Mouse (Mus musculus): ENCODE measurements around the gene C7. TPM values are rescaled to one million over a fixed set of nuclear protein-coding genes. Genes with fewer than 3 reads are reported as not detected.
"Not testable (repeated sequence)": the region's sequence is repeated elsewhere in the genome, so short reads cannot be mapped to it uniquely, and the experiment has no call there.

C7 gene
- polyA plus RNA-seq, 1 experiment from 2014 or later: 0.19 TPM

DNA sequence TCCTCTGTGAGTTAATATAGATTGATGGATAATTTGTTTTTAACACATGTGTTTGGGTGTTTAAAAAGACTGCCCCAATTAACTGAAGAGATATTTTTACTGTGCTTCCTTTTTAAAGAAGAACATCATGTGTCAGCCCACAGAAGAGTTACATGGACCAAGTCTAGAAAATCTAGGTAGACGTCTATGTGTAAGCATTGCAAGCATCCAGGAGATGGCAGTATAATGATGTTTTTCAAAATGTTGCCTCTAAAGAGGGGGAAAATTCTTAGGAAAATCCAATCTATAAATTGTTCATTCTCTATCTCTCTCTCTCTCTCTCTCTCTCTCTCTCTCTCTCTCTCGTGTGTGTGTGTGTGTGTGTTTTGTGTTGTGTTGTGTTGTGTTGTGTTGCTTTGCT is 22.6 kb upstream of the C7 start:
- H3K4me1 ChIP-seq: 0 out of 2 replicates have a peak, but pooled peaks cover 3% of the 10 kb centered on the region
- H3K4me2 ChIP-seq (replicated peaks): no peak overlapping the region
- H3K27ac ChIP-seq: no peak overlapping the region
- H3K27me3 ChIP-seq: no peaks in the 10 kb centered on the region
- no peaks in the 10 kb centered on the region for H3K36me3 ChIP-seq
- ATAC-seq (ENCODE audit: insufficient number of reproducible peaks, insufficient read depth, low FRiP score, low TSS enrichment): no peak
- H3K4me3 ChIP-seq: no peak overlapping the region
- no peak overlapping the region for H3K9ac ChIP-seq
- H3K9me3 ChIP-seq: no peaks in the 10 kb centered on the region
- WGBS: 9% methylated on average over 2 of the region's 2 CpGs

DNA sequence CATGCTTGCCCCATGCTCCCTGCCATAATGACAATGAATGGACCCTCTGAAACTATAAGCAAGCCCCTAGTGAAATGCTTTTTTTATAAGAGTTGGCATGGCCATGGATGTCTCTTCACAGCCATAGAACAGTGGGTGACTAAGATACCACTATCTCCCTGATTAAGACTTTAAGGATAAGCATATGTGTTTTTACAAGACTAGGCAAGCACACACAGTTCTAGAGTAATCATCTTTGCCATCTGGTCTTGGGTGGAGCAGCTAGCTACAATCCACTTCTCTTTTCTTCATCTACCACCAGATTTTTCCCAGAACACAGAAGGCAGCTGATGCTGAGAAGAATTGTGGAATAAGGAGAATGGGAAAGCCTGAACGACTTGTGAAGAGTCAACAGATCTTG is 17.7 kb upstream of the C7 start:
- no peak overlapping the region for H3K4me2 ChIP-seq (replicated peaks)
- no peak for ATAC-seq (ENCODE audit: insufficient number of reproducible peaks, insufficient read depth, low FRiP score, low TSS enrichment)
- H3K9ac ChIP-seq: no peak overlapping the region
- H3K27me3 ChIP-seq: no peaks in the 10 kb centered on the region
- no peaks in the 10 kb centered on the region for H3K4me1 ChIP-seq
- H3K36me3 ChIP-seq: no peaks in the 10 kb centered on the region
- H3K9me3 ChIP-seq: no peaks in the 10 kb centered on the region
- H3K27ac ChIP-seq: no peak overlapping the region
- WGBS: 79% methylated on average over 1 of the region's 1 CpGs
- no peak overlapping the region for H3K4me3 ChIP-seq

DNA sequence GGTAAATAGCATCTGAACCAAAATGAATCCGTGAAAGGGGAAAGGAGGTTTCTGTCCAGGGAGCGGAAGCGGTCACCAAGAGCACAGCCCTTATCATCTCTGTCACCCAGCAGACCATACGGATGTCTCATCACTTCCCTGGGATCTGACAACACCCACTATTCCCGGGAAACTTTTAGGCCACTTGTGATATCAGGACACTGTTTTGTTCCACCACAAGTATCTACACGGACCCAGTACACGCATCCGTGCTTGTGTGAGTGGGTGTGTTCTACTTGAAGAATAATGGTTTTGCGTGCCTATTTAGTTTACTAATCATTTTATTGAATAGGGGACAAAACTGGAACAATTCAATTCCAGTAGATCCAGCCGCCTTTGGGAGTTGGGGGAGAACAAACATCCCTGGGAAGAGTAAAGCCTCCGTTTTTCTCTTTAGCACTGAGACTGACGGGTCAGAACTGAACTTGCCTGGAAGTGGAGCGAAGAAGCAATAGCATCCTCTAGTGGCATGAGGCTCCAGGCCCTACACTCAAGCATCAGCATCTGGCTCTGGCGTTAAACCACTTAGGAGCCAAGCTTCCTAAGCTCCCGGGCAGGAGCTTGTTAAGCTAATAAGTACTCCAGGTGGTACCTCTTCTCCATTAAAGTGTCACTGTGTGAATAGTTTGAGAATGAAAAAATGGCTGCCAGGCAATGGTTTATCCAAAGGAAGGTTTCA is 5.4 kb upstream of the C7 start:
- H3K27me3 ChIP-seq: no peaks in the 10 kb centered on the region
- no peak overlapping the region for H3K9ac ChIP-seq
- no peak overlapping the region for H3K4me3 ChIP-seq
- H3K27ac ChIP-seq: no peak overlapping the region
- no peak overlapping the region for H3K4me2 ChIP-seq (replicated peaks)
- ATAC-seq (ENCODE audit: insufficient number of reproducible peaks, insufficient read depth, low FRiP score, low TSS enrichment): no peak
- 60% methylated on average over 15 of the region's 15 CpGs for WGBS
- no peaks in the 10 kb centered on the region for H3K36me3 ChIP-seq
- no peaks in the 10 kb centered on the region for H3K9me3 ChIP-seq
- H3K4me1 ChIP-seq: no peaks in the 10 kb centered on the region

DNA sequence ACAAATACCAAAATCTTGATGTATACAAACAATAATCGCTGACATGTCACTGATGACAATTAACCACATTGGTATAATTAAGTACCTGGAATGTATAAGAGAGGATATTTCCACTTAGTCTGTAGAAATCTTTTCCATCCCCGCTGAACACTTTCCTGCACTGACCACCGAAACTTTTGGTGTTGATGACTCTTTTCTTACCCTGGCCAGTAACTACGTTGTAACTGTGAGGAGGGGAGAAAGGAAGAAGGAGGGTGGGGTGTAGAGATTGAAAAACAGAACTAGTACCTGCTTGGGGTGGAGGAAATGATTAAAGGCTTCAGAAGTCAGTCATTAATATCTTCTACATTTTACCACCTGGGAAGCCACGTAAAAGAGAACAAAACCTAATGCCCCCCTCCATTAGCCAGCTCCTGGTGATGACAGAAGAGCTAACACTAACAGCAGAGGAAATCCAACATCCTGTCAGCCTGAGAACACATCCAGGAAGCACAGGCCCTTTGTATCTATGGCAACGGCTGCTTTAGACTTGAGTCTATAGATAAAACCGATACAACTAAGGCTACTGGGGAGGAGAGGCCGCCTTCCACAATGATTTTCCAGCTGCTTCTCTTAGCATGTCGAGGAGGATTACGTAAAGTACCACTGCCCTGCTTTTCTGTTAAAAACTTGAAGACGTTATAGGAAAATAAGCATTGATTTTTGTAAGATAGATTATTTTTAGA is 17.8 kb downstream of the C7 start:
- Histone ChIP-seq H3K9me3 (no peaks in the 10 kb centered on the region), H3K4me2 (replicated peaks) (no peak overlapping the region), H3K27me3 (no peaks in the 10 kb centered on the region), H3K9ac (no peak overlapping the region), H3K4me3 (no peak overlapping the region), H3K27ac (no peak overlapping the region), H3K4me1 (no peaks in the 10 kb centered on the region), H3K36me3 (no peaks in the 10 kb centered on the region)
- WGBS: 68% methylated on average over 11 of the region's 11 CpGs
- ATAC-seq (ENCODE audit: insufficient number of reproducible peaks, insufficient read depth, low FRiP score, low TSS enrichment): no peak

DNA sequence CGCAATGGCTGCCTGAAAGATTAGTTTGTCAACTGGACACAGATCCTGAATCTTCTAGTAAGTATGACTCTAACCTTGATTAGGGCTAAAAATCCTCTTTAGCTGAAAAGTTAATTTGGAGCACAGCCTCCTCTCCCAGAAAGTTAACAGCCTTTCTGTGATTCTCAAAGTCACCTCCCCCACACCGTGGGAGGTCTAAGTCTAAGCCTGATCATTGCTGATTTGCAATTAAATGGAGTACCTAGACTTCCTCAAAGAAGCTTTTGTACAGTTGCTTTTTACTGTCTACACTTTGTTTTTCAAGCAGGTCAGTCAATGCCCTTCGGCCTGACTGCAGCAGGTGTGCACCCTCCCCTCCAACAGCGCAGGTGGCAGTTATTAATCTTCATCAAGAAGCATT is 34.3 kb downstream of the C7 start:
- Histone ChIP-seq H3K27ac (no peak overlapping the region), H3K27me3 (no peaks in the 10 kb centered on the region), H3K9ac (no peak overlapping the region), H3K4me2 (replicated peaks) (no peak overlapping the region), H3K4me1 (no peaks in the 10 kb centered on the region), H3K36me3 (no peaks in the 10 kb centered on the region), H3K4me3 (no peak overlapping the region), H3K9me3 (no peaks in the 10 kb centered on the region)
- WGBS: 86% methylated on average over 4 of the region's 4 CpGs
- no peak for ATAC-seq (ENCODE audit: insufficient number of reproducible peaks, insufficient read depth, low FRiP score, low TSS enrichment)

DNA sequence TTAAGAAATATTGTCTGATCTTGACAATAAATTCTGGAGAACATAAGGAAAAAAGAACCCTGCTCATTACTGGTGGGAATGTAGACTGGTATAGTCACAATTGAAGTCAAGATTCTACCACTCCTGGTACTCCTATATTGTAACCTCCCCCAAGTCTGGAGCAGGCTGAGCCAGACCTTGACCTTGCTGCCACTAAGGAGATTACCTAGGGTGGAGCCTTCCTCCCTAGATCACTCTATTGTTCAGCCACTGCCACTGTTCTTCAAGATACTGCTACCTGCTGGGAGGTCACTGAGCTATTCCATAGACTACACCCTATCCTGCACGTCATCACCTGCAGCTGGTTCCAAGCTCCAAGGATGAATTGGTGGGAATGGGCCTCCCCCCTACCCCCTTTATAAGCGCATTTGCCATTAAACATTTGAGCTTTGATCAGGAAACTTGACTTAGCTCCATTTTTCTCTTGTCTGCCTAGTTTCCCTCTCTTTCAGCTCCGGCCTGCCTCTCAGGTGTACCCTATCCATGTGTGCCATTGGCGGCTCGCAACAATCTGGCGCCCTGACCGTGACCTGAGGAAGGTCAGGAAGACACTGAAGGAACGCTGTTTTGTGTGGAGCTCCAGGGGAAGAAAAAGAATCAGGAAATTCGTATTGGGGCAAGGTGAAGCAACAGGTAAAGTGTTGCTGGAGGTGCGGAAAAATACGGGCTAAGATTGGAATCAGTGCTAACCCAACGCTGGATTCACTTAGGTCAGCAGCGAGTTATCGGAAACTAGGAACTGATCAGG is 39.9 kb downstream of the C7 start:
- H3K27me3 ChIP-seq; ATAC-seq (ENCODE audit: insufficient number of reproducible peaks, insufficient read depth, low FRiP score, low TSS enrichment): not testable (repeated sequence)
- WGBS: 89% methylated on average over 14 of the region's 14 CpGs

DNA sequence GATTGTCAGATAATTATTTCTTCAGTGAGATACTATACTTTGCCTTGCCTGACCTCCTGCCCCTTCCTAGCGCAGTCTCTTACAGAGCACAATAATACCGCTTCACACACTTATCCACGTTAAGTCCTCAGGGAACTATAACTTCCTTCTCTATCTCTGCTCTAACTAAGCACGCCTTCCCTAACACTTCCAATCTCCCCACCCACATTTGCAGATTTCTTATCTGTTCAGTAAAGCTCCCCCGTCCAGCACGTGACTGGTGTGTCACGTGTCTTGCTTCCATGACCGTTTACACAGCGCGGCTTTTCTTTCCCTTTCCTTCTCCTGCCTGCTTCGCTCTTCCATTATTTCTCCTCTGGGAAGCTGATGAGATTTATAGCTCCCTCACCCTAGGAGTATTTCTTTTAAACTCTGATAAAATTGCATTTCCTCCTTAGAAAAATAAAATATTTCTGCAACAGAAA is 53.9 kb downstream of the C7 start:
- Histone ChIP-seq H3K4me3 (no peak overlapping the region), H3K27me3 (no peaks in the 10 kb centered on the region), H3K27ac (no peak overlapping the region), H3K9ac (no peak overlapping the region), H3K4me1 (no peaks in the 10 kb centered on the region), H3K9me3 (no peaks in the 10 kb centered on the region), H3K4me2 (replicated peaks) (no peak overlapping the region), H3K36me3 (no peaks in the 10 kb centered on the region)
- 65% methylated on average over 11 of the region's 11 CpGs for WGBS
- no peak for ATAC-seq (ENCODE audit: insufficient number of reproducible peaks, insufficient read depth, low FRiP score, low TSS enrichment)

More for the DNA sequence above, 39.9 kb downstream of the C7 start:
- H3K4me3 ChIP-seq; H3K4me1 ChIP-seq; H3K4me2 ChIP-seq (replicated peaks); H3K36me3 ChIP-seq; H3K9ac ChIP-seq; H3K27ac ChIP-seq; H3K9me3 ChIP-seq: not testable (repeated sequence)

DNA sequence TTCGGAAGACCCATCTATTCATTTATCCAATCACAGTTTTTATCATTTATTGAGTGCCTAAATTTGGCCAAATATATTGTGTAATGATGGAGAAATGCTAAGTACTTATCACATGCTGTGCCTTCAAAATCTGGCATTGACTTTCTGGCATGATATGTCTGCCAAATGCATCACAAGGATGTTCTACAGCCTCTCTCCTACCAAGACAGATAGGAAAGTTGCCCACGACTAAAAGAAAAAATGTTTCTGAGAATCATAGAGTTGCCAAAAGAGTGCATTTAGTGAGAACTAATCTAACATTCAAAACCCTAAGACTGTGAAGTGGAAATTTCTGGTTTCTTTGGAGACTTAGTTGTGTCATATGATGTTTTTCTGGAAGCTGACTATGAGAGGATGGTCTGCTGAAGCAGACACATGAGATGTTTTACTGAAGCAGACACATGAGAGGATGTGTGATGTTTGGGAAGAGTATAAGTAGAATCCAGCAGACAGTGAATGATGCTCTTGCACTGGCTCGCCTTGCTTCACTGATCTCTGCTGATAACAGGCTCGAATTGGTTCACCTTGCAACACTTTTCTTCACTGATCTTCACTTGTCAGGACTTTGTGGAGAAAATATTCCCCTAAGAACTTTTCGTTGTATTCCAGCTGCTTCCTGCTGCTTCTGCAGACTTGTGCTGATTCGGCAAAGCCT is 59.9 kb downstream of the C7 start:
- WGBS: 82% methylated on average over 6 of the region's 6 CpGs
- Histone ChIP-seq H3K27ac (no peak overlapping the region), H3K27me3 (no peaks in the 10 kb centered on the region), H3K9ac (no peak overlapping the region), H3K4me1 (no peaks in the 10 kb centered on the region), H3K4me2 (replicated peaks) (no peak overlapping the region), H3K36me3 (no peaks in the 10 kb centered on the region), H3K4me3 (no peak overlapping the region), H3K9me3 (no peaks in the 10 kb centered on the region)
- no peak for ATAC-seq (ENCODE audit: insufficient number of reproducible peaks, insufficient read depth, low FRiP score, low TSS enrichment)

DNA sequence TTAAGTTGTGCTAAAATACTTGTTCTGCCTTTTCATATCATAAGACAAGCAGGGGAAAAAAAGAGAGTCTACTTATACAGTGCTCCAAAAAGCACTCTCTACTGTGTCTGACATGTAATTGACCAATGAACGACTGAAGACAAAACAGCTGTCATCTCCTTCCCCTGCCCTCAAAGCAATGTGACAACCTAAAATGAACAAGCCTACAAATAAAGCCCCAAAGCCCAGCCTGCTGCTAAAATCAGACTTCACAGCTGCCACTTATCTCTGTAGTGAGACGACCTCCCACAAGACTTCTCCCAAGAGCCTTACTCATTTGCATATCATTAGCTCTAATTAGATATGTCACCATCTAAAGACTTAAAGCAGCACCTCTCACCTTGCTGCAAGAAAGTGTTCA is 60.6 kb downstream of the C7 start:
- Histone ChIP-seq H3K9me3 (no peaks in the 10 kb centered on the region), H3K4me1 (no peaks in the 10 kb centered on the region), H3K4me2 (replicated peaks) (no peak overlapping the region), H3K27ac (no peak overlapping the region), H3K27me3 (no peaks in the 10 kb centered on the region), H3K4me3 (no peak overlapping the region), H3K9ac (no peak overlapping the region), H3K36me3 (no peaks in the 10 kb centered on the region)
- ATAC-seq (ENCODE audit: insufficient number of reproducible peaks, insufficient read depth, low FRiP score, low TSS enrichment): no peak
- WGBS: 52% methylated on average over 2 of the region's 2 CpGs

DNA sequence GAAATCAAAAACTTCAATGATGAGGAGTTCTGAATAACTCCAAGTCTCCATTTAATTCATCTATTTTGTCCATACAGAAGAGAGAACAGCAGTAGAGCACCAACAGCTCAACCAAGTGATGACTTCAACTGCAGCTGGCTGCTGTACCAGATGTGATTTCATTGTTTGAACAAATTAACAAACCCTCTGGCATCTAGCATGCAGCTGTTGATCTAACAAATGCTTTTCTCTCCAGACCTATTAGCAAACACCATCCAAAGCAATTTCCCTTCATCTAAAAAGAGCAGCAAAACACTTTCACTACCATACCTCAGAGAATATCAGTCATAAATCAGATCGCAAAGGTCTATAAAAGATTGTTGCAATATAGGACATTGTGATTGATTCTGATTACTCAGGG is 90.2 kb downstream of the C7 start:
- Histone ChIP-seq H3K4me3 (no peak overlapping the region), H3K4me1 (no peaks in the 10 kb centered on the region), H3K9ac (no peak overlapping the region), H3K36me3 (no peaks in the 10 kb centered on the region), H3K27ac (no peak overlapping the region), H3K9me3 (no peaks in the 10 kb centered on the region), H3K4me2 (replicated peaks) (no peak overlapping the region), H3K27me3 (no peaks in the 10 kb centered on the region)
- 91% methylated on average over 1 of the region's 1 CpGs for WGBS
- no peak for ATAC-seq (ENCODE audit: insufficient number of reproducible peaks, insufficient read depth, low FRiP score, low TSS enrichment)
